In the genomic region with DNA sequence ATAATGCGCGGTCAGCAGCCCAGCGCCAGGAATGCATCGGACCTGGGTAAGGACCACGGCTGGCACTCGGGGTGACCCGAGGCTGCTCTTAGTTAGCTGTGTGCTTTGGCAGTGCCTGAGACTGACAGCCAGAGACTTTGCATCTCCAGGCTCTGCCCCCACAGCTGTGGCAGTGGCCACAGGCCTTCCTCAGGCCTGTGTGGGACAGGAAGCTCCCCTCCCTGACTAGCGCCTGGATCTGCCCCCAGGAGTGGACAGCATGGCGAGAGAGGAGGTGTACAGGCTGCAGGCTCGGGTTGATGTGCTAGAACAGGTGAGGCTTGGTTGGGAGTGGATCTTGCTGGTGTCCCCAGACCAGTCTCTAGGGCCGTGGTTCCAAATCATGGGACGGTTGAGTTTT, we compare ENCODE assay signal across 24 mouse cellular contexts. TPM values are rescaled to one million over a fixed set of nuclear protein-coding genes. Genes with fewer than 3 reads are reported as not detected.
DNase-seq lines count a peak whose midpoint lies in the region; ATAC-seq and TF ChIP-seq lines count a peak whose summit lies in the region.
"Had no signal": no experiment of that assay in that cellular context is flagged by ENCODE, and none has a peak within 500 bp of the region (broad histone marks: within the 10 kb centered on the region; RNA-seq: fewer than 3 reads in every experiment).

No protein-coding gene starts in this region.

- 0 out of 2 replicates have a peak overlapping the region, but pooled peaks have one; percentile 26 for H3K9ac ChIP-seq in intestine, postnatal 0 days (ENCODE audit: low read depth, low read length)
- H3K9ac ChIP-seq in intestine, embryonic 16.5 days (ENCODE audit: low read depth, low read length): no peak overlapping the region
- no peak overlapping the region for H3K9ac ChIP-seq in lung, embryonic 15.5 days
- H3K9ac ChIP-seq: hindbrain, embryonic 13.5 days had no signal

- H3K4me3 ChIP-seq in gastrocnemius, adult 2 months: peak overlapping the region; percentile 86
- H3K4me3 ChIP-seq in intestine, postnatal 0 days (ENCODE audit: low read depth, low read length): no peak overlapping the region
- no peak overlapping the region for H3K4me3 ChIP-seq in intestine, embryonic 16.5 days (ENCODE audit: low read length)
- H3K4me3 ChIP-seq in lung, embryonic 15.5 days: no peak overlapping the region
- H3K4me3 ChIP-seq: forebrain, embryonic 10.5 days; hindbrain, embryonic 13.5 days; left cerebral cortex, adult 2 months had no signal

- peak overlapping the region; percentile 37 for H3K4me2 ChIP-seq in intestine, postnatal 0 days (replicated peaks; ENCODE audit: low read depth)
- H3K4me2 ChIP-seq in intestine, embryonic 16.5 days (ENCODE audit: low read depth, low read length): no peak overlapping the region
- peak overlapping the region; percentile 76 for H3K4me2 ChIP-seq in lung, embryonic 15.5 days
- H3K4me2 ChIP-seq: hindbrain, embryonic 13.5 days had no signal

- TF ChIP-seq CTCF in gastrocnemius, adult 2 months (IDR thresholded peaks at IDR 0.05): no peak
- TF ChIP-seq CTCF in intestine, postnatal 0 days (IDR thresholded peaks at IDR 0.05; ENCODE audit: low read depth): no peak

- H3K9me3 ChIP-seq in intestine, postnatal 0 days (ENCODE audit: control insufficient read depth): no peaks in the 10 kb centered on the region
- H3K9me3 ChIP-seq in intestine, embryonic 16.5 days (ENCODE audit: control insufficient read depth, low read length): no peaks in the 10 kb centered on the region
- no peaks in the 10 kb centered on the region for H3K9me3 ChIP-seq in lung, embryonic 15.5 days
- H3K9me3 ChIP-seq: forebrain, embryonic 10.5 days; hindbrain, embryonic 13.5 days had no signal

- H3K36me3 ChIP-seq in intestine, postnatal 0 days (ENCODE audit: control insufficient read depth, insufficient read depth): peaks cover 44% of the 10 kb centered on the region
- 0 out of 2 replicates have a peak, but pooled peaks cover 9% of the 10 kb centered on the region for H3K36me3 ChIP-seq in intestine, embryonic 16.5 days (ENCODE audit: control insufficient read depth, insufficient read depth, low read length)
- H3K36me3 ChIP-seq in lung, embryonic 15.5 days: peaks cover 24% of the 10 kb centered on the region; the same call in 1 of the 2 replicates
- H3K36me3 ChIP-seq: hindbrain, embryonic 13.5 days had no signal

- intact Hi-C loops in gastrocnemius, adult 2 months (cut with DNase I): no loop called here
- intact Hi-C loops in gastrocnemius, postnatal 36 days (cut with DNase I): no loop called here

- WGBS in intestine, postnatal 0 days: 84% methylated on average over 12 of the region's 12 CpGs
- 83% methylated on average over 12 of the region's 12 CpGs for WGBS in intestine, embryonic 16.5 days
- WGBS in lung, embryonic 15.5 days: 69% methylated on average over 12 of the region's 12 CpGs

- no peaks in the 10 kb centered on the region for H3K27me3 ChIP-seq in intestine, postnatal 0 days (replicated peaks; ENCODE audit: control insufficient read depth, insufficient read depth, low read length)
- H3K27me3 ChIP-seq in intestine, embryonic 16.5 days (replicated peaks; ENCODE audit: control insufficient read depth, insufficient read depth, low read length): no peaks in the 10 kb centered on the region
- H3K27me3 ChIP-seq in lung, embryonic 15.5 days: no peaks in the 10 kb centered on the region
- H3K27me3 ChIP-seq: hindbrain, embryonic 13.5 days had no signal

- H3K27ac ChIP-seq in gastrocnemius, adult 2 months: peak overlapping the region; percentile 92; the same call in 1 of the 2 replicates
- H3K27ac ChIP-seq in intestine, postnatal 0 days (ENCODE audit: low read depth, low read length): no peak overlapping the region
- no peak overlapping the region for H3K27ac ChIP-seq in intestine, embryonic 16.5 days (ENCODE audit: low read length)
- peak overlapping the region; percentile 51; the same call in 1 of the 2 replicates for H3K27ac ChIP-seq in lung, embryonic 15.5 days
- H3K27ac ChIP-seq: forebrain, embryonic 10.5 days; hindbrain, embryonic 13.5 days; left cerebral cortex, adult 2 months had no signal

- ATAC-seq in intestine, postnatal 0 days: no peak
- no peak for ATAC-seq in intestine, embryonic 16.5 days
- no peak for ATAC-seq in lung, embryonic 15.5 days (ENCODE audit: borderline replicate concordance, extremely low read depth, low FRiP score, low TSS enrichment)
- ATAC-seq: activated CD4-positive, CD25-positive, alpha-beta regulatory T cell, adult 4 months had no signal

- H3K4me1 ChIP-seq in intestine, postnatal 0 days (replicated peaks; ENCODE audit: control insufficient read depth, insufficient read depth, low read length): 0 out of 2 replicates have a peak, but pooled peaks cover 3% of the 10 kb centered on the region
- peaks cover 18% of the 10 kb centered on the region for H3K4me1 ChIP-seq in intestine, embryonic 16.5 days (ENCODE audit: control insufficient read depth, insufficient read depth, low read length)
- peaks cover 30% of the 10 kb centered on the region for H3K4me1 ChIP-seq in lung, embryonic 15.5 days

- no peak for DNase-seq in gastrocnemius, adult 2 months
- no peak for DNase-seq in gastrocnemius, postnatal 36 days
- DNase-seq in lung, postnatal 10 days: no peak
- peak; percentile 15 for DNase-seq in lung, postnatal 14 days
- DNase-seq in spleen, adult 12 weeks (ENCODE audit: low spot score): no peak
- DNase-seq: cerebellum, adult 8-10 months; gastrocnemius, postnatal 25 days; kidney, adult 18-20 months; right cerebral cortex, postnatal 4 days had no signal

RNA-seq across cellular contexts. Expression of gene Gm20532, which starts 5.0 kb away (rescaled TPM):
- total RNA-seq in gastrocnemius, adult 2 months (2021): not detected
- total RNA-seq in gastrocnemius, postnatal 36 days (2021): not detected
- not detected in 2 replicates for polyA plus RNA-seq in intestine, postnatal 0 days (2015; fragmentation: Nextera tagmentation; extraction: Ambion mirVana)
- polyA plus RNA-seq in intestine, embryonic 16.5 days (2015; fragmentation: Nextera tagmentation; extraction: Ambion mirVana): not detected in 2 replicates
- not detected in 2 replicates for polyA plus RNA-seq in lung, embryonic 15.5 days (2015; fragmentation: Nextera tagmentation; extraction: Ambion mirVana)
- total RNA-seq: gastrocnemius, postnatal 25 days; layer of hippocampus, adult 8-10 months; left cerebral cortex, adult 2 months; megakaryocyte progenitor cell, adult 5-6 weeks; midbrain, postnatal 0 days had no signal
- polyA plus RNA-seq: activated CD4-positive, CD25-positive, alpha-beta regulatory T cell, adult 4 months; embryonic facial prominence, embryonic 14.5 days; forebrain, embryonic 10.5 days; frontal cortex, adult 2 months; hindbrain, embryonic 13.5 days; limb, embryonic 14.5 days; neural tube, embryonic 11.5 days; thymus, postnatal 0 days had no signal

RNA-seq across cellular contexts. Expression of gene Egfl7, which starts 11.6 kb away (rescaled TPM):
- 10 to 100 TPM; 34.4 to 53.7 TPM for total RNA-seq in gastrocnemius, adult 2 months (2021)
- 10 to 100 TPM; 50.0 to 62.2 TPM for total RNA-seq in gastrocnemius, postnatal 36 days (2021)
- polyA plus RNA-seq in intestine, postnatal 0 days (2015; fragmentation: Nextera tagmentation; extraction: Ambion mirVana): 54.4 and 65.2 TPM in 2 replicates
- polyA plus RNA-seq in intestine, embryonic 16.5 days (2015; fragmentation: Nextera tagmentation; extraction: Ambion mirVana): 110 and 118 TPM in 2 replicates
- 339 and 341 TPM in 2 replicates for polyA plus RNA-seq in lung, embryonic 15.5 days (2015; fragmentation: Nextera tagmentation; extraction: Ambion mirVana)

RNA-seq across cellular contexts. Expression of gene Agpat2, which starts 12.8 kb away (rescaled TPM):
- 1 to 10 TPM; 2.8 to 7.3 TPM for total RNA-seq in gastrocnemius, adult 2 months (2021)
- 1 to 10 TPM; 5.6 to 5.9 TPM for total RNA-seq in gastrocnemius, postnatal 36 days (2021)
- polyA plus RNA-seq in intestine, postnatal 0 days (2015; fragmentation: Nextera tagmentation; extraction: Ambion mirVana): 124 and 128 TPM in 2 replicates
- 113 and 116 TPM in 2 replicates for polyA plus RNA-seq in intestine, embryonic 16.5 days (2015; fragmentation: Nextera tagmentation; extraction: Ambion mirVana)
- 39.1 and 41.1 TPM in 2 replicates for polyA plus RNA-seq in lung, embryonic 15.5 days (2015; fragmentation: Nextera tagmentation; extraction: Ambion mirVana)

RNA-seq across cellular contexts. Expression of gene Fam69b, which starts 36.8 kb away (rescaled TPM):
- total RNA-seq in gastrocnemius, adult 2 months (2021): 1 to 10 TPM; 1.0 to 2.3 TPM
- 1 to 10 TPM; 1.6 to 2.3 TPM for total RNA-seq in gastrocnemius, postnatal 36 days (2021)
- 6.8 and 6.9 TPM in 2 replicates for polyA plus RNA-seq in intestine, postnatal 0 days (2015; fragmentation: Nextera tagmentation; extraction: Ambion mirVana)
- 24.8 and 27.0 TPM in 2 replicates for polyA plus RNA-seq in intestine, embryonic 16.5 days (2015; fragmentation: Nextera tagmentation; extraction: Ambion mirVana)
- 21.8 and 23.5 TPM in 2 replicates for polyA plus RNA-seq in lung, embryonic 15.5 days (2015; fragmentation: Nextera tagmentation; extraction: Ambion mirVana)

Comparison
In these comparisons a context has a peak if more than half of its experiments do, and no peak if none do; other contexts are left out.
1. H3K27ac ChIP-seq: peak in gastrocnemius, adult 2 months (single experiment) and lung, embryonic 15.5 days (single experiment); none in intestine, postnatal 0 days (single experiment) and intestine, embryonic 16.5 days (single experiment).